Mouse (Mus musculus): ENCODE data around the gene Card10. TPM values are rescaled to one million over a fixed set of nuclear protein-coding genes. Genes with fewer than 3 reads are reported as not detected.
A peak's percentile ranks its signal among the peaks of the same experiment; 100 is the strongest.

Gene Card10
- polyA plus RNA-seq, 1 experiment, result 20.8 TPM

- WGBS, result 6% methylated on average over 67 of the region's 67 CpGs
- Histone ChIP-seq H3K4me3 (replicated peaks; ENCODE audit: control insufficient read depth, low read depth, low read length) (peak overlapping the region; percentile 74), H3K4me1 (ENCODE audit: control insufficient read depth, insufficient read depth, low read length) (peaks cover 5% of the 10 kb centered on the region; the same call in 1 of the 2 replicates), H3K27ac (ENCODE audit: control insufficient read depth, insufficient read depth, low read depth, low read length, poor library complexity) (peak overlapping the region; percentile 91)
- no peak for TF ChIP-seq POLR2A (IDR thresholded peaks at IDR 0.05; ENCODE audit: borderline replicate concordance, control insufficient read depth, low read depth, low read length)
- TF ChIP-seq CTCF (IDR thresholded peaks at IDR 0.05; ENCODE audit: control insufficient read depth, insufficient read depth, low read length), result no peak
Observed at GRCm38 (mm10) chr15:78801971-78802741, 686 bp downstream of the Card10 start.

GRCm38 (mm10) chr15:78801571-78801970 lies 1.3 kb downstream of the Card10 start:
- TF ChIP-seq POLR2A (IDR thresholded peaks at IDR 0.05; ENCODE audit: borderline replicate concordance, control insufficient read depth, low read depth, low read length), result no peak
- WGBS, result 82% methylated on average over 9 of the region's 9 CpGs
- peak overlapping the region; percentile 74 for H3K4me3 ChIP-seq (replicated peaks; ENCODE audit: control insufficient read depth, low read depth, low read length)
- peaks cover 3% of the 10 kb centered on the region; the same call in 1 of the 2 replicates for H3K4me1 ChIP-seq (ENCODE audit: control insufficient read depth, insufficient read depth, low read length)
- no peak overlapping the region for H3K27ac ChIP-seq (ENCODE audit: control insufficient read depth, insufficient read depth, low read depth, low read length, poor library complexity)

- WGBS, result 89% methylated on average over 21 of the region's 21 CpGs
- Histone ChIP-seq H3K4me1 (ENCODE audit: control insufficient read depth, insufficient read depth, low read length) (no peaks in the 10 kb centered on the region; the same call in 1 of the 2 replicates), H3K27ac (ENCODE audit: control insufficient read depth, insufficient read depth, low read depth, low read length, poor library complexity) (no peak overlapping the region), H3K4me3 (replicated peaks; ENCODE audit: control insufficient read depth, low read depth, low read length) (no peak overlapping the region)
- TF ChIP-seq CTCF (IDR thresholded peaks at IDR 0.05; ENCODE audit: control insufficient read depth, insufficient read depth, low read length) (no peak), POLR2A (IDR thresholded peaks at IDR 0.05; ENCODE audit: borderline replicate concordance, control insufficient read depth, low read depth, low read length) (no peak)
Observed at GRCm38 (mm10) chr15:78799029-78799428, 3.8 kb downstream of the Card10 start.

GRCm38 (mm10) chr15:78797060-78797329 lies 5.8 kb downstream of the Card10 start:
- TF ChIP-seq POLR2A (IDR thresholded peaks at IDR 0.05; ENCODE audit: borderline replicate concordance, control insufficient read depth, low read depth, low read length), result no peak
- no peak for TF ChIP-seq CTCF (IDR thresholded peaks at IDR 0.05; ENCODE audit: control insufficient read depth, insufficient read depth, low read length)
- Histone ChIP-seq H3K4me3 (replicated peaks; ENCODE audit: control insufficient read depth, low read depth, low read length) (no peak overlapping the region), H3K4me1 (ENCODE audit: control insufficient read depth, insufficient read depth, low read length) (no peaks in the 10 kb centered on the region; the same call in 1 of the 2 replicates), H3K27ac (ENCODE audit: control insufficient read depth, insufficient read depth, low read depth, low read length, poor library complexity) (no peak overlapping the region)
- 88% methylated on average over 8 of the region's 8 CpGs for WGBS

- WGBS, result 81% methylated on average over 25 of the region's 25 CpGs
Observed at GRCm38 (mm10) chr15:78796196-78797059, 6.4 kb downstream of the Card10 start.

GRCm38 (mm10) chr15:78790990-78791389 lies 11.9 kb downstream of the Card10 start:
- no peak overlapping the region for H3K4me3 ChIP-seq (replicated peaks; ENCODE audit: control insufficient read depth, low read depth, low read length)
- WGBS, result 84% methylated on average over 12 of the region's 12 CpGs
- no peak overlapping the region for H3K27ac ChIP-seq (ENCODE audit: control insufficient read depth, insufficient read depth, low read depth, low read length, poor library complexity)
- H3K4me1 ChIP-seq (ENCODE audit: control insufficient read depth, insufficient read depth, low read length), result no peaks in the 10 kb centered on the region
- TF ChIP-seq POLR2A (IDR thresholded peaks at IDR 0.05; ENCODE audit: borderline replicate concordance, control insufficient read depth, low read depth, low read length), result no peak
- TF ChIP-seq CTCF (IDR thresholded peaks at IDR 0.05; ENCODE audit: control insufficient read depth, insufficient read depth, low read length), result no peak

More at GRCm38 (mm10) chr15:78796196-78797059, 6.4 kb downstream of the Card10 start:
- TF ChIP-seq POLR2A (IDR thresholded peaks at IDR 0.05; ENCODE audit: borderline replicate concordance, control insufficient read depth, low read depth, low read length), result no peak
- TF ChIP-seq CTCF (IDR thresholded peaks at IDR 0.05; ENCODE audit: control insufficient read depth, insufficient read depth, low read length), result no peak
- Histone ChIP-seq H3K4me1 (ENCODE audit: control insufficient read depth, insufficient read depth, low read length) (no peaks in the 10 kb centered on the region), H3K27ac (ENCODE audit: control insufficient read depth, insufficient read depth, low read depth, low read length, poor library complexity) (no peak overlapping the region), H3K4me3 (replicated peaks; ENCODE audit: control insufficient read depth, low read depth, low read length) (no peak overlapping the region)

- TF ChIP-seq CTCF (IDR thresholded peaks at IDR 0.05; ENCODE audit: control insufficient read depth, insufficient read depth, low read length) (no peak), POLR2A (IDR thresholded peaks at IDR 0.05; ENCODE audit: borderline replicate concordance, control insufficient read depth, low read depth, low read length) (no peak)
- WGBS, result 40% methylated on average over 4 of the region's 4 CpGs
- Histone ChIP-seq H3K27ac (ENCODE audit: control insufficient read depth, insufficient read depth, low read depth, low read length, poor library complexity) (no peak overlapping the region), H3K4me3 (replicated peaks; ENCODE audit: control insufficient read depth, low read depth, low read length) (no peak overlapping the region), H3K4me1 (ENCODE audit: control insufficient read depth, insufficient read depth, low read length) (no peaks in the 10 kb centered on the region)
Observed at GRCm38 (mm10) chr15:78790451-78790850, 12.4 kb downstream of the Card10 start.

GRCm38 (mm10) chr15:78789721-78790323 lies 13.0 kb downstream of the Card10 start:
- H3K4me1 ChIP-seq (ENCODE audit: control insufficient read depth, insufficient read depth, low read length), result no peaks in the 10 kb centered on the region
- no peak overlapping the region for H3K4me3 ChIP-seq (replicated peaks; ENCODE audit: control insufficient read depth, low read depth, low read length)
- no peak overlapping the region for H3K27ac ChIP-seq (ENCODE audit: control insufficient read depth, insufficient read depth, low read depth, low read length, poor library complexity)
- WGBS, result 87% methylated on average over 13 of the region's 13 CpGs
- TF ChIP-seq POLR2A (IDR thresholded peaks at IDR 0.05; ENCODE audit: borderline replicate concordance, control insufficient read depth, low read depth, low read length) (no peak), CTCF (IDR thresholded peaks at IDR 0.05; ENCODE audit: control insufficient read depth, insufficient read depth, low read length) (no peak)

Measured in bone marrow, adult 2 months (tissue).